Mouse (Mus musculus): ENCODE measurements around the gene Arl2bp.
A peak's percentile ranks its signal among the peaks of the same experiment; 100 is the strongest.

Arl2bp gene

DNA sequence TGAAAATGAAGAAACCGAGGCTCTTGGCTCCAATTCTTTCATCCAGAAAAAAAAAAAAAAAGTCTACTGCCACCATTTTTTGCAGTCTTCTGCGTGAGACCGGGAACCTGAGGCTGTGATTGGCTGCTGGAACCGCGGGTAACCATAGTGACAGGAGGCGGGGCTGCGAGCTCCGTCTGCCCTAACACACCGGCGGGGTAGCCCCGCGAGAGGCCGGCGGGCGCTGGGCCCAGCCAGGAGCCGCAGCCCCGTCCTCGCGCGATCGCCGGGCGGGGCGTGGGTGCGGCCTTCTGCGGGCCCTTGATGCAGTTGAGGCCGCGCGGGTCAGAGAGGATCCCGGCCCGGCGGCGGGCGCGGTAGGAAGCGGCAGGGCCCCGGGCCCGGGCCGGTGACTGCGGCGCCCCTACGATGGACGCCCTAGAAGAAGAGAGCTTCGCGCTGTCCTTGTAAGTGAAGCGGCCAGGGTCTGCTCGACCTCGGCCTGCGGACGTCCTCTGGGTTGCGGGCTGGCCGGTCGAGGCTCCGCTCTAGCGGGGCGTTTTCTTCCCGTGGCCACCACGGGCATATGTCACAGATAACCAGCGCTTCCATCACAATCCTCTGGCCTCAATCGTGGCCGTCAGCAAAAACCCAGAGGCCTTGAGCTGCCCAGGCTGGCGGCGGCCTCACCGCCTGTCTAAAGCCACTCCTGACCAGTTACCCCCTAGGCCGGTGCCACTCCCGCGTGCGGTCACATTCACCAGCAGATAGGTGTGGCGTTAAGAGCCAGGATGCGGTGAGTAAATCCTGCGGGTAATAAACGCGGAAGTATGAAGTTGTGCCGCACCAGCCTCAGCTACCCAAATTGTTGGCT, at the start of gene Arl2bp:
Arl2bp (plus strand) TSS at position 145 of the 853 bp plus-strand sequence.
- DNase-seq (ENCODE audit: low spot score) = peak; percentile 95

GRCm38 (mm10) chr8:94624885-94625284, 41.5 kb upstream of the Arl2bp start:
- DNase-seq (ENCODE audit: low spot score) = no peak

- no peak for DNase-seq (ENCODE audit: low spot score)
Measured at GRCm38 (mm10) chr8:94633564-94634194, 32.7 kb upstream of the Arl2bp start.

DNA sequence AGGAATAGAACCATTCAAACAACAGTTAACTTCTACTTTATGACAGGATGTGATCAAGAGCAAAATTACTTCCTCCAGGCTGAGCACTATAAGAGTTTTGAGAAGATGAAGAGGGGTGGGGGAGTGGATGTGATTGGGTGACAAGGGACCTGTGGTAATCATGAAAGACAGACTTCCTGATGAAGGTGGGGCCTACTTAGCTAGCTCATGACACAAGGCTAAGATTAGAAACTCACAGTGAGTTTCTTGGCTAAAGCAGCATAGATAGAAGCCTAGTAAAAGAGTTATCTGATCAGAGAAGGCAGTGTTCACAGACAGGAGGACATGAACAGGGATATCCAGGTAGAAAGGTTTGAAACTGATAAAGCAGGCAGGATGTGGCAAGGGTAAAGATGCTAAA, 32.2 kb upstream of the Arl2bp start:
- DNase-seq (ENCODE audit: low spot score) = no peak

GRCm38 (mm10) chr8:94641183-94641582, 25.2 kb upstream of the Arl2bp start:
- DNase-seq (ENCODE audit: low spot score) = no peak

DNA sequence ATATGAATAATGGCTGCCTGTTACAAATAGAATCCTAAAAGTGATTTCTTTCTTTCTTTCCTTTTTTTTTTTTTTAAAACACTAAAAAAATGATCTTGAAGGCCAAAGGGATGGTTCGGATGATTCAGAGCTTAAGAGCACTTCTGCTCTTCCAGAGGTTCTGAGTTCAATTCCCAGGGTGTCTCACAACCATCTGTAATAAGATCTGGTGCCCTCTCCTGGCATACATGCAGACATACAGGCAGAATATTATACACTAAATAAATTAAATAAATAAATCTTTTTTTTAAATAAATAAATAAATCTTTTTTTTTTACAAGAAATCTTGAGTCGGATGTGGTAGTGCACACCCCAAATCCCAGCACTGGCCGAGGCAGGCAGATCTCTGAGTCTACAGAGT, 24.5 kb upstream of the Arl2bp start:
- DNase-seq (ENCODE audit: low spot score) = no peak

GRCm38 (mm10) chr8:94645202-94645601, 21.2 kb upstream of the Arl2bp start:
- DNase-seq (ENCODE audit: low spot score) = no peak

- DNase-seq (ENCODE audit: low spot score) = no peak
Measured at GRCm38 (mm10) chr8:94646165-94646564, 20.2 kb upstream of the Arl2bp start.

- no peak for DNase-seq (ENCODE audit: low spot score)
Measured at GRCm38 (mm10) chr8:94649496-94649895, 16.9 kb upstream of the Arl2bp start.

DNA sequence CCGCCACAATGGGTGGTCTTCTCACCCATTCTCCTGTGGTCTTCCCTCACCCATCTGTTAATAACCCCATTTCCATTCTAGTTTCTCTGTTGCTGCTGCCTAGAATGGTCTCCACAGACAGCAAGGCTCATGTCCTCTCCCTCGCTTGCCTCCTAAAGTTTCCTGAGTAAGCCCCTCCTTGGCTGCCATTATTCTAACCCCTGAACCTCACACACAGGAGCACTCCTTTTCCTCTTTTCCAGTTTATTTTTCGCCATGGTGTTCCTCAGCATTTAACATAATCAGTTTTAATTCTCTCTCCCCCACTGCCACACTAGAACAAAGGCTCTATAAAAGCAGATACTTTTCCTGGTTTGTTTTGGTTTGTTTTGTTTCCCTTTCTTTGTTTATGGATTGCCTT, 13.4 kb upstream of the Arl2bp start:
- DNase-seq (ENCODE audit: low spot score) = no peak

DNA sequence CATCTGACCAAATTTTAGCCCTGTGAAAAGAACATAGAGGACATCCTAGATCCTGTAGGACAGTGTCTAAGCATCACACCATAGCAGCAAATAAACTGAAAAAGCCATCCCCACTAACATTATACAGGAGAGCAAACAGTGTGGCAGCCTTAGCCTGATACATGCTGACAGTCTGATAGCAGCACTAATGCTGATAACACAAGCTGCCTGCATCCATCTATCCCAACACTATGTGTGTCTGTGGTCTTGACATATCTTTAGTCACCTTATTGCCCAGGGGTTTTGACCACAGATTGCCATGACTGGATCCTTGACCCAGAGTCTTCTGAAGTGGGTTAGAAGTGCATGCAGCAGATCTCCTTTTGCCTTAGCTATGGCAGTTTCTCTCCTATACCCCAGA, 11.4 kb upstream of the Arl2bp start:
- DNase-seq (ENCODE audit: low spot score) = no peak

GRCm38 (mm10) chr8:94658031-94658430, 8.4 kb upstream of the Arl2bp start:
- DNase-seq (ENCODE audit: low spot score) = no peak

DNA sequence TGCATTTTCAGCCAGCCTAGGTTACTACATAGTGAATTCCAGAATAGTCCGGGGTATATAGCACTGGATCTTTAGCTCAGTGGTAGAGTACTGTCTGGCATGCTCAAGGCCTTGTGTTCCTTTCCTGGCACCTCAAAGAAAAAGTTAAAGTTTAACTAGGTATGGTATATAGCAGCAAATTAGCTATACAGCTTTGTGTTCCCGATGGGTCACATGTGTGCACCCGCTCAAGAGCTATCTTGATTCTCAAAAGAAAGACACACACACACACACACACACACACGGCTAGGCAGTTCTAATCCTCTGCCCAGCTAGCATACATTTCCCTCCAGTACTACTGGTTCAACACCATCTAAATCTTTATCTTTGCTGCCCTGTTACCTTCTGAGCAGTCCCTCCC, 6.0 kb upstream of the Arl2bp start:
- DNase-seq (ENCODE audit: low spot score) = no peak

DNA sequence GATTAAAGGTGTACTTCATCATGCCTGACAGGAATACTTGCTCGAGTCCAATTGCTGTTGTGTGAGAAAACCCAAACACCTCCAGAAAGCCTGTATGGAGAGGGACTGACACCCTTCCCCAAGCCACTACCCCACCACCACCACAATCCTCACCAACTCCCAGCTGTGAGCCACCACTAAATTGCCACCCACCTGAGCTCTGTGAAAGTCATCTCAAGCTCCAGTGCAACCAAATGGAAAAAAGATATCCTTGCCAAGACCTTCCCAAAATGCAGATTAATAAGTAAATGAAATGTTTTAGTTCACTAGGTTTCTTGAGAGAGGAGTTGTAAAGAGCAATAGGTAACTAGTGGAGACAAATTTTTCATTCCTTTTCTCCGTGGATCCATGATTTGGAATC, 1.7 kb upstream of the Arl2bp start:
- no peak for DNase-seq (ENCODE audit: low spot score)

DNA sequence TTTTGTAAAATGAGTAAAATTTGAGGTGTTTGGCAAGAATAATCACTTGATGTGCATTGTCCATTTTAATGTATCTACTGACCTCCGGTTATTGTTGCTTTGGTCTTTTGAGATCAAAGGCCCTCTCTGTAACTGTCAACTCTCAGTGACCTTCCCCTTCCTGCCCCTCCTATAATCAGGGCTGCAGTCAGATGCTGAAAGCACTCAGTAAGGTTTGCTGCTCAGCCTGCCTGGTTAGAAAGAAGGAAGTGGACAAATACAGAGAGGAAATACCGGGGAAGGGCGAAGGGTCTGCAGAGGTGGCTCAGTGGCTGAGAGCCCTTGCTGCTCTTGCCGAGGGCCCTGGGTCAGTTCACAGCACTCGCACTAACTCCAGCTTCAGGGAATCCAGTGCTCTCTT, 8.0 kb downstream of the Arl2bp start:
- DNase-seq (ENCODE audit: low spot score) = no peak

GRCm38 (mm10) chr8:94675923-94676322, 9.5 kb downstream of the Arl2bp start:
- no peak for DNase-seq (ENCODE audit: low spot score)

- peak; percentile 70 for DNase-seq (ENCODE audit: low spot score)
Measured at GRCm38 (mm10) chr8:94678582-94678981, 12.2 kb downstream of the Arl2bp start.

DNA sequence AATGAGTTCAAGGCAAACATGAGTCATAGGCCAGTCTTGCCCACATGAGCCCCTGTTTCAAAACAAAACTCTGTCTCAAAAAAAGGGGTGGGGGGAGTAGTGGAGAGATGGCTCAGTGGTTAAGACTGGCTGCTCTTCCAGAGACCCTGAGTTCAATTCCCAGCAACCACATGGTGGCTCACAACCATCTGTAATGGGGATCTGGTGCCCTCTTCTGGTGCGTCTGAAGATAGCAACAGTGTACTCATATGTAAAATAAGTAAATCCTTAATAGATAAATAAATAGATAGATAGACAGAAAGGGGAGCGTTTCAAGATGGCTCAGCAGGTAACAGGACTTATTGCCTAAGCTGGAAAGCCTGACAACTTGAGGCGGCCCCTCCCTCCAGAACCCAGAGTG, 14.0 kb downstream of the Arl2bp start:
- no peak for DNase-seq (ENCODE audit: low spot score)

GRCm38 (mm10) chr8:94682732-94683524, 16.5 kb downstream of the Arl2bp start:
- DNase-seq (ENCODE audit: low spot score) = peak; percentile 87

- no peak for DNase-seq (ENCODE audit: low spot score)
Measured at GRCm38 (mm10) chr8:94684287-94684686, 17.9 kb downstream of the Arl2bp start.

DNA sequence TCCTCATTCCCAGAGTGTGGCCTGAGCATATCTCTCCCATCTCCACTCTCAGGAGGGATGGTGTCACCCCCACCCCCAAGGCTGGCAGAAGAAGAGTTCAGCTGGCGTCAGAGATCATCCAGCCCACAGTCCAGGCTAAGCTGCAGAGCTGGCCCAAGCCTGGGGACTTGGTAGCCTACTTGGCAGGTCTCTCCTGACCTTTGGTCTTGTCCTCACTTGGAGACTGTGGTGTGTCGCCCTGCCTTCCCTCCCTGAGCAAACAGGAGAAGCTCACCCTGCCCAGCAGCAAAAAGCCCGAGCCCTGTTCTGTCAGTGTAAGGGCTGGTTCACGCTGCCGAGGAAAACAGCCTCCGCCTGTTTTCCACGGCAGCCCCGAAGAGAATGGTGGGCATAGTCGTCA, 19.6 kb downstream of the Arl2bp start:
- peak; percentile 64 for DNase-seq (ENCODE audit: low spot score)

DNA sequence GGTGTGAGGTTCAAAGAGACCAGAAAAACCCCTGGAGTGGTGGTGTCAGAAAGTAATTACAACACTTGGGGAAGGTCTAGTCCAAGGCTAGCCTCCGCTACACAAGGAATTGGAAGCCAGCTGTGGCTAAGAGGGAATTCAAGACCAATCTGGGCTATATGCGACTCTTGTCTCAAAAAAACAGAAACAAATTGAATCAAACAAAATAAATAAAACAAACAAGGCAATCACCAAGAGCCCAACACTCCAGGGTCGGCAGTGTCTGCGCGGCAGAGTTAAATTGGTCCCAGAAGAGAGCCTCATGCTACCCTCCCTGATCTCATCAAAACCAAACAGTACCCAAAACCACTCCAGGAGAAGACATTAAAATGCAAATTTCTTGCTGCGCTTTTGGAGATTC, 28.3 kb downstream of the Arl2bp start:
- DNase-seq (ENCODE audit: low spot score) = no peak
